Mouse (Mus musculus) embryonic fibroblast, embryonic 13.5 days (primary cell): ENCODE results near the gene Tmc2.

ENCODE experiments used
- CTCF ChIP-seq: IDR thresholded peaks from 2 replicates; pipeline ENCODE4 v1.5.1; 2011; ENCODE audit warnings: mild to moderate bottlenecking, control low read depth, low read length, moderate library complexity, borderline replicate concordance; ENCODE audit not compliant: insufficient read depth
- POLR2A ChIP-seq: IDR thresholded peaks from 2 replicates; pipeline ENCODE4 v1.6.1; 2011; ENCODE audit warnings: low read depth, mild to moderate bottlenecking, control low read depth, low read length, moderate library complexity

DNA sequence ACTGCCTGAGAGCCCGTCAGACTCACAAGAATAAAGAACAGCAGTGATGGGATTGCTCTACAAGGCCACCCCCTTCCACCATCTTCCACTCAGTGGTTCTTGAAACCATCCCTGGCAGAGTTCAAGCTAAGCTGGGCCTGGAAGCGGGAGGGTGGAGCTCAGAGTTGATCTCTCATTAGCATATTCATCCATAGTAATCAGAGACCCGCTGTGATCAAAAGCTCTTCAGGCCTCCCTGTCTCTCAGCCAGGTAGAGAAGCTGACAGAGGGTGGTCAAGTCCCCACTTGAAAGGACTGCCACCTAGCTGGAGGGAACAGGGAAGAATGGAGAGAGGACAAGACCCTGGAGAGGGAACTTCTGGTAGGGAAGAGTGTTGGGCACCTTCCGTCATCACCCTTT, 108.0 kb downstream of the Tmc2 start:
- TF ChIP-seq CTCF (no peak), POLR2A (no peak)
